Mouse (Mus musculus): ENCODE results near the gene Slc4a3. TPM values are rescaled to one million over a fixed set of nuclear protein-coding genes. Genes with fewer than 3 reads are reported as not detected.

The Slc4a3 gene
- polyA plus RNA-seq, 1 experiment from 2014 or later: 7.2 TPM

GRCm38 (mm10) chr1:75556143-75556781 is 10.2 kb downstream of the Slc4a3 start:
- no peaks in the 10 kb centered on the region for H3K36me3 ChIP-seq (ENCODE audit: control insufficient read depth, insufficient read depth, low read length)
- H3K27me3 ChIP-seq (ENCODE audit: control insufficient read depth, insufficient read depth, low read length): no peaks in the 10 kb centered on the region
- no peak overlapping the region for H3K9ac ChIP-seq (ENCODE audit: low read length)
- no peak for ATAC-seq (ENCODE audit: low FRiP score)
- H3K27ac ChIP-seq (ENCODE audit: low read depth, low read length): no peak overlapping the region
- no peaks in the 10 kb centered on the region for H3K9me3 ChIP-seq (ENCODE audit: control insufficient read depth, low read length)
- 89% methylated on average over 9 of the region's 9 CpGs for WGBS
- no peak overlapping the region for H3K4me2 ChIP-seq
- peaks cover 9% of the 10 kb centered on the region for H3K4me1 ChIP-seq (ENCODE audit: control insufficient read depth, insufficient read depth, low read length)
- no peak for DNase-seq (ENCODE audit: low spot score, missing footprints)
- no peak overlapping the region for H3K4me3 ChIP-seq (ENCODE audit: low read depth, low read length)

GRCm38 (mm10) chr1:75557041-75557440 is 11.0 kb downstream of the Slc4a3 start:
- Histone ChIP-seq H3K4me2 (no peak overlapping the region), H3K36me3 (ENCODE audit: control insufficient read depth, insufficient read depth, low read length) (no peaks in the 10 kb centered on the region)
- WGBS: 94% methylated on average over 7 of the region's 7 CpGs

GRCm38 (mm10) chr1:75558388-75559178 is 12.5 kb downstream of the Slc4a3 start:
- Histone ChIP-seq H3K4me3 (ENCODE audit: low read depth, low read length) (no peak overlapping the region), H3K36me3 (ENCODE audit: control insufficient read depth, insufficient read depth, low read length) (no peaks in the 10 kb centered on the region), H3K9me3 (ENCODE audit: control insufficient read depth, low read length) (no peaks in the 10 kb centered on the region), H3K27me3 (ENCODE audit: control insufficient read depth, insufficient read depth, low read length) (no peaks in the 10 kb centered on the region), H3K4me2 (no peak overlapping the region), H3K4me1 (ENCODE audit: control insufficient read depth, insufficient read depth, low read length) (peaks cover 9% of the 10 kb centered on the region), H3K9ac (ENCODE audit: low read length) (no peak overlapping the region), H3K27ac (ENCODE audit: low read depth, low read length) (no peak overlapping the region)
- ATAC-seq (ENCODE audit: low FRiP score) (no peak), DNase-seq (ENCODE audit: low spot score, missing footprints) (no peak)
- 84% methylated on average over 18 of the region's 18 CpGs for WGBS

More at GRCm38 (mm10) chr1:75557041-75557440, 11.0 kb downstream of the Slc4a3 start:
- Histone ChIP-seq H3K9me3 (ENCODE audit: control insufficient read depth, low read length) (no peaks in the 10 kb centered on the region), H3K4me3 (ENCODE audit: low read depth, low read length) (no peak overlapping the region), H3K9ac (ENCODE audit: low read length) (no peak overlapping the region), H3K27me3 (ENCODE audit: control insufficient read depth, insufficient read depth, low read length) (no peaks in the 10 kb centered on the region), H3K4me1 (ENCODE audit: control insufficient read depth, insufficient read depth, low read length) (peaks cover 9% of the 10 kb centered on the region), H3K27ac (ENCODE audit: low read depth, low read length) (no peak overlapping the region)
- no peak for DNase-seq (ENCODE audit: low spot score, missing footprints)
- no peak for ATAC-seq (ENCODE audit: low FRiP score)

- Histone ChIP-seq H3K27me3 (ENCODE audit: control insufficient read depth, insufficient read depth, low read length) (no peaks in the 10 kb centered on the region), H3K4me2 (peak overlapping the region; percentile 33), H3K27ac (ENCODE audit: low read depth, low read length) (no peak overlapping the region; the same call in 1 of the 2 replicates), H3K4me3 (ENCODE audit: low read depth, low read length) (peak overlapping the region; percentile 19), H3K4me1 (ENCODE audit: control insufficient read depth, insufficient read depth, low read length) (peaks cover 9% of the 10 kb centered on the region), H3K9ac (ENCODE audit: low read length) (peak overlapping the region; percentile 34; the same call in 1 of the 2 replicates), H3K9me3 (ENCODE audit: control insufficient read depth, low read length) (no peaks in the 10 kb centered on the region), H3K36me3 (ENCODE audit: control insufficient read depth, insufficient read depth, low read length) (no peaks in the 10 kb centered on the region)
- DNase-seq (ENCODE audit: low spot score, missing footprints) (peak; percentile 99), ATAC-seq (ENCODE audit: low FRiP score) (peak; percentile 94)
- 9% methylated on average over 17 of the region's 17 CpGs for WGBS
These were observed 13.3 kb downstream of the Slc4a3 start for GRCm38 (mm10) chr1:75559212-75559925.

- 82% methylated on average over 12 of the region's 12 CpGs for WGBS
These were observed 14.3 kb downstream of the Slc4a3 start for GRCm38 (mm10) chr1:75560206-75560913.

GRCm38 (mm10) chr1:75561221-75561897 is 15.3 kb downstream of the Slc4a3 start:
- 55% methylated on average over 4 of the region's 4 CpGs for WGBS
- ATAC-seq (ENCODE audit: low FRiP score) (no peak), DNase-seq (ENCODE audit: low spot score, missing footprints) (no peak)
- peaks cover 9% of the 10 kb centered on the region for H3K4me1 ChIP-seq (ENCODE audit: control insufficient read depth, insufficient read depth, low read length)
- H3K9ac ChIP-seq (ENCODE audit: low read length): no peak overlapping the region
- no peaks in the 10 kb centered on the region for H3K36me3 ChIP-seq (ENCODE audit: control insufficient read depth, insufficient read depth, low read length)
- no peaks in the 10 kb centered on the region for H3K27me3 ChIP-seq (ENCODE audit: control insufficient read depth, insufficient read depth, low read length)
- H3K4me2 ChIP-seq: no peak overlapping the region
- no peaks in the 10 kb centered on the region for H3K9me3 ChIP-seq (ENCODE audit: control insufficient read depth, low read length)
- H3K4me3 ChIP-seq (ENCODE audit: low read depth, low read length): no peak overlapping the region
- no peak overlapping the region for H3K27ac ChIP-seq (ENCODE audit: low read depth, low read length)

More at GRCm38 (mm10) chr1:75560206-75560913, 14.3 kb downstream of the Slc4a3 start:
- H3K36me3 ChIP-seq (ENCODE audit: control insufficient read depth, insufficient read depth, low read length): no peaks in the 10 kb centered on the region
- H3K27me3 ChIP-seq (ENCODE audit: control insufficient read depth, insufficient read depth, low read length): no peaks in the 10 kb centered on the region
- peaks cover 9% of the 10 kb centered on the region for H3K4me1 ChIP-seq (ENCODE audit: control insufficient read depth, insufficient read depth, low read length)
- ATAC-seq (ENCODE audit: low FRiP score): peak; percentile 1; the same call in 1 of the 2 replicates
- no peaks in the 10 kb centered on the region for H3K9me3 ChIP-seq (ENCODE audit: control insufficient read depth, low read length)
- H3K4me2 ChIP-seq: no peak overlapping the region
- DNase-seq (ENCODE audit: low spot score, missing footprints): peak; percentile 87
- no peak overlapping the region for H3K4me3 ChIP-seq (ENCODE audit: low read depth, low read length)
- no peak overlapping the region for H3K27ac ChIP-seq (ENCODE audit: low read depth, low read length)
- no peak overlapping the region; the same call in 1 of the 2 replicates for H3K9ac ChIP-seq (ENCODE audit: low read length)

- Histone ChIP-seq H3K4me3 (ENCODE audit: low read depth, low read length) (no peak overlapping the region), H3K36me3 (ENCODE audit: control insufficient read depth, insufficient read depth, low read length) (no peaks in the 10 kb centered on the region), H3K4me2 (no peak overlapping the region), H3K9me3 (ENCODE audit: control insufficient read depth, low read length) (no peaks in the 10 kb centered on the region), H3K9ac (ENCODE audit: low read length) (no peak overlapping the region), H3K4me1 (ENCODE audit: control insufficient read depth, insufficient read depth, low read length) (peaks cover 9% of the 10 kb centered on the region), H3K27me3 (ENCODE audit: control insufficient read depth, insufficient read depth, low read length) (no peaks in the 10 kb centered on the region), H3K27ac (ENCODE audit: low read depth, low read length) (no peak overlapping the region)
- DNase-seq (ENCODE audit: low spot score, missing footprints) (no peak), ATAC-seq (ENCODE audit: low FRiP score) (no peak)
- WGBS: 88% methylated on average over 1 of the region's 1 CpGs
These were observed 15.8 kb downstream of the Slc4a3 start for GRCm38 (mm10) chr1:75561898-75562238.

GRCm38 (mm10) chr1:75564102-75564501 is 18.0 kb downstream of the Slc4a3 start:
- no peak overlapping the region for H3K27ac ChIP-seq (ENCODE audit: low read depth, low read length)
- no peak overlapping the region for H3K9ac ChIP-seq (ENCODE audit: low read length)
- H3K27me3 ChIP-seq (ENCODE audit: control insufficient read depth, insufficient read depth, low read length): no peaks in the 10 kb centered on the region
- DNase-seq (ENCODE audit: low spot score, missing footprints): no peak
- 90% methylated on average over 2 of the region's 2 CpGs for WGBS
- peaks cover 8% of the 10 kb centered on the region for H3K4me1 ChIP-seq (ENCODE audit: control insufficient read depth, insufficient read depth, low read length)
- no peak overlapping the region for H3K4me2 ChIP-seq
- ATAC-seq (ENCODE audit: low FRiP score): no peak
- H3K36me3 ChIP-seq (ENCODE audit: control insufficient read depth, insufficient read depth, low read length): no peaks in the 10 kb centered on the region
- H3K4me3 ChIP-seq (ENCODE audit: low read depth, low read length): no peak overlapping the region
- H3K9me3 ChIP-seq (ENCODE audit: control insufficient read depth, low read length): no peaks in the 10 kb centered on the region

Measured in midbrain, embryonic 11.5 days (tissue).